Mouse (Mus musculus): Measurements from ENCODE around the gene Plxnc1. TPM values are rescaled to one million over a fixed set of nuclear protein-coding genes. Genes with fewer than 3 reads are reported as not detected.

Gene Plxnc1
- polyA plus RNA-seq, 1 experiment: 1.5 TPM

DNA sequence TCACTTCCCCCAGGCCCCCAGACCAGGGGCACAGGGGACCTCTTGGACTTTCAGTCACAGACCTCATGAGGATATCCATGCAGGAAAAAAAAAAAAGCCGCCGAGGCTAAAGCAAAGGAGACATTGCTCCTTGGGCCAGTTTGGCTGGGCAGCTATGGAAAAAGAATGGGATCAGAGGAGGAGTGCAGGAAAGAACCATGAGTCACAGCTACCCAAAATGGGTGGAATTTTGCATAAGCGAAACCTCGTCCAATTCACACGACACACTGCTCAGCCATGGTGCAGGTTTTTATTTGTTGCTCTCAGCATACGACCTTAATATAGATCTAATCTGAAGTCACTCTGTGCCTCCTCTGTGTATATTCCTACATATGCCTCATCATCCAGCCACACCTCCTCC is 28.9 kb downstream of the Plxnc1 start:
- Histone ChIP-seq H3K4me1 (ENCODE audit: control insufficient read depth, insufficient read depth, low read length) (no peaks in the 10 kb centered on the region), H3K4me3 (ENCODE audit: insufficient read depth, low read depth, low read length) (no peak overlapping the region), H3K27ac (ENCODE audit: insufficient read depth, low read depth, low read length) (no peak overlapping the region), H3K36me3 (ENCODE audit: control insufficient read depth, insufficient read depth, low read length) (no peaks in the 10 kb centered on the region), H3K27me3 (replicated peaks; ENCODE audit: control insufficient read depth, insufficient read depth, low read length) (no peaks in the 10 kb centered on the region)
- WGBS: 93% methylated on average over 6 of the region's 6 CpGs
- TF ChIP-seq POLR2A (IDR thresholded peaks at IDR 0.05; ENCODE audit: low read depth, low read length) (no peak), CTCF (conservative IDR thresholded peaks at IDR 0.05; ENCODE audit: insufficient read depth, insufficient read length, low read depth, low read length) (no peak)
- DNase-seq: no peak

DNA sequence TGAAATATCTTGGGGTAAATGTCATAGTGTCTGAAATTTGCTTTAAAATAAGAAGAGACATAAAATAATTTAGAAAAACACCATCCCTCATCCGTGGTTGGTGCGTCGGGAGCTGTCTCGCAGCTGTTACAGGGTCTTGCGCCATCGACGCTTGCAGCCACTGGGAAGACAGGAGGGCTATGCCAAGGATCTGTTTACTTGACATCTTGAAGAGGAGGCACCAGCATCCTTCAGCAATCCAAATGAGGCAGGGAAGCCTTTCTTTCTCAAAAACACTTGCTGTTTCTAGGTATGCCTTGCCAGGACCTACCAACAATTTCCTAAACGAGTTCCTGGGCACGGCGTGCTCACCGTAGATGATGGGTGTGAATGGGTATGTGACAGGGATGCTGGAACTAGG is 30.6 kb downstream of the Plxnc1 start:
- TF ChIP-seq CTCF (conservative IDR thresholded peaks at IDR 0.05; ENCODE audit: insufficient read depth, insufficient read length, low read depth, low read length): no peak
- no peak for TF ChIP-seq POLR2A (IDR thresholded peaks at IDR 0.05; ENCODE audit: low read depth, low read length)
- Histone ChIP-seq H3K36me3 (ENCODE audit: control insufficient read depth, insufficient read depth, low read length) (no peaks in the 10 kb centered on the region), H3K4me1 (ENCODE audit: control insufficient read depth, insufficient read depth, low read length) (no peaks in the 10 kb centered on the region), H3K27ac (ENCODE audit: insufficient read depth, low read depth, low read length) (no peak overlapping the region), H3K4me3 (ENCODE audit: insufficient read depth, low read depth, low read length) (no peak overlapping the region), H3K27me3 (replicated peaks; ENCODE audit: control insufficient read depth, insufficient read depth, low read length) (no peaks in the 10 kb centered on the region)
- DNase-seq: no peak
- 94% methylated on average over 11 of the region's 11 CpGs for WGBS

- no peaks in the 10 kb centered on the region for H3K4me1 ChIP-seq (ENCODE audit: control insufficient read depth, insufficient read depth, low read length)
- TF ChIP-seq POLR2A (IDR thresholded peaks at IDR 0.05; ENCODE audit: low read depth, low read length) (no peak), CTCF (conservative IDR thresholded peaks at IDR 0.05; ENCODE audit: insufficient read depth, insufficient read length, low read depth, low read length) (no peak)
- H3K4me3 ChIP-seq (ENCODE audit: insufficient read depth, low read depth, low read length): no peak overlapping the region
- H3K36me3 ChIP-seq (ENCODE audit: control insufficient read depth, insufficient read depth, low read length): no peaks in the 10 kb centered on the region
- DNase-seq: no peak
- 39% methylated on average over 5 of the region's 5 CpGs for WGBS
- H3K27ac ChIP-seq (ENCODE audit: insufficient read depth, low read depth, low read length): no peak overlapping the region
- no peaks in the 10 kb centered on the region for H3K27me3 ChIP-seq (replicated peaks; ENCODE audit: control insufficient read depth, insufficient read depth, low read length)
Measured at GRCm38 (mm10) chr10:94913336-94913739, 31.3 kb downstream of the Plxnc1 start.

- no peak for TF ChIP-seq CTCF (conservative IDR thresholded peaks at IDR 0.05; ENCODE audit: insufficient read depth, insufficient read length, low read depth, low read length)
- no peak for TF ChIP-seq POLR2A (IDR thresholded peaks at IDR 0.05; ENCODE audit: low read depth, low read length)
- H3K4me1 ChIP-seq (ENCODE audit: control insufficient read depth, insufficient read depth, low read length): no peaks in the 10 kb centered on the region
- no peaks in the 10 kb centered on the region for H3K27me3 ChIP-seq (replicated peaks; ENCODE audit: control insufficient read depth, insufficient read depth, low read length)
- no peak overlapping the region for H3K27ac ChIP-seq (ENCODE audit: insufficient read depth, low read depth, low read length)
- no peak overlapping the region for H3K4me3 ChIP-seq (ENCODE audit: insufficient read depth, low read depth, low read length)
- WGBS: 92% methylated on average over 1 of the region's 1 CpGs
- H3K36me3 ChIP-seq (ENCODE audit: control insufficient read depth, insufficient read depth, low read length): no peaks in the 10 kb centered on the region
- DNase-seq: no peak
Measured at GRCm38 (mm10) chr10:94912551-94912950, 32.1 kb downstream of the Plxnc1 start.

DNA sequence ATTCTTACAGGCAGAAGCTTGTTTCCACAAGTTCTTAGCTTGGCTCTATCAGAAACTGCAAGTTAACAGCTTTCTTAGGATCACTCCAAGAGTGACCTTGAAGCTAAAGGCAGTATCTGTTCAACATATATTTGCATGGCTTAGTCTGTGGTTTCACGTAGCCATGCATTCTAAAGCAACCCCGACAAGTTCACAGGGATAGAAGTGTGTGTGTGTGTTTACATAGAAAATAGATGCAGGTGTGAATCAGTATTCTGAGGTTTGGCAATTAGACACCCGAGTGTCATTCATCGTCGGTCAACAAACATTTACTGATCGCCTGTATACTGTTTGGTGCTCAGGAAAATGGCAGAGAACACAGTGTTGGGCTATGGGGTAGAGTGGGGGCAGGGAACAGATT is 33.5 kb downstream of the Plxnc1 start:
- H3K36me3 ChIP-seq (ENCODE audit: control insufficient read depth, insufficient read depth, low read length): no peaks in the 10 kb centered on the region
- no peak for DNase-seq
- H3K27ac ChIP-seq (ENCODE audit: insufficient read depth, low read depth, low read length): no peak overlapping the region
- TF ChIP-seq POLR2A (IDR thresholded peaks at IDR 0.05; ENCODE audit: low read depth, low read length) (no peak), CTCF (conservative IDR thresholded peaks at IDR 0.05; ENCODE audit: insufficient read depth, insufficient read length, low read depth, low read length) (no peak)
- H3K4me1 ChIP-seq (ENCODE audit: control insufficient read depth, insufficient read depth, low read length): no peaks in the 10 kb centered on the region
- no peak overlapping the region for H3K4me3 ChIP-seq (ENCODE audit: insufficient read depth, low read depth, low read length)
- H3K27me3 ChIP-seq (replicated peaks; ENCODE audit: control insufficient read depth, insufficient read depth, low read length): no peaks in the 10 kb centered on the region
- 88% methylated on average over 6 of the region's 6 CpGs for WGBS

DNA sequence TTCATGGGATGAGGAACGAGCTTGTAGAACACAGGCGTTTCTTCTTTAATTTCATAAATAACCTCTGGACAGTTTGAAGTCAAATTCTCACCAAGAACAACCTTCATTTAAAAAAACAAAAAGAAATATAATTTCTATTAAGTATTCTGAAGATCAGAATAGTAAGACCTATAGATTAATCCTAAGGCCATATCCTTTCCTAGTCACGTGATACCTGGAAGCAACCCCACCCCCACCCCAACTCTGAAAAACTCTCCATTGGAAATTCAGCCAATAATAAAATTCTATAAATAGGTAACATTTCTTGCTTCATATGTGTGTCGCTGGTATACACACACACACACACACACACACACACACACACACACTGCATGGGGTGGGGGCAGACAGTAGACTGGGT is 34.1 kb downstream of the Plxnc1 start:
- DNase-seq: no peak
- no peak for TF ChIP-seq POLR2A (IDR thresholded peaks at IDR 0.05; ENCODE audit: low read depth, low read length)
- no peak for TF ChIP-seq CTCF (conservative IDR thresholded peaks at IDR 0.05; ENCODE audit: insufficient read depth, insufficient read length, low read depth, low read length)
- Histone ChIP-seq H3K27ac (ENCODE audit: insufficient read depth, low read depth, low read length) (no peak overlapping the region), H3K4me3 (ENCODE audit: insufficient read depth, low read depth, low read length) (no peak overlapping the region), H3K4me1 (ENCODE audit: control insufficient read depth, insufficient read depth, low read length) (no peaks in the 10 kb centered on the region), H3K27me3 (replicated peaks; ENCODE audit: control insufficient read depth, insufficient read depth, low read length) (no peaks in the 10 kb centered on the region), H3K36me3 (ENCODE audit: control insufficient read depth, insufficient read depth, low read length) (no peaks in the 10 kb centered on the region)
- WGBS: 95% methylated on average over 4 of the region's 4 CpGs

DNA sequence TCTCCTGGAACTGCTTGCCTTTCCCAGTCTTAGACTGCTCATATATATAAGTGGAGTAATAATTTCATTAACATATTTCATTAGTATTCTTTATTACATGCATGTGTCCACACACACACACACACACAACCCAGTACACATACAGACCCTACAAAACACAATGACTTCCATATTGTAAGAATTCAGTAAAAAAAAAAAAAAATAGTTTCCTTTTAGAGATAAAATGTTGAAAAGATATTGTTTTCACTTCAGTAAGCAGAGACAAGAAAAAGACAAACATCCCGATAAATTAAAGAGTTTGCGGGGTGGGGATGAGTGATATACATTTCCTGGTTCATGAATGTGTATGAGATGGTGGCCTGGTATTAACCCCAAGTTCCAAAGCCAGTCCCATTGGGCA is 34.8 kb downstream of the Plxnc1 start:
- H3K27me3 ChIP-seq (replicated peaks; ENCODE audit: control insufficient read depth, insufficient read depth, low read length): no peaks in the 10 kb centered on the region
- no peak overlapping the region for H3K27ac ChIP-seq (ENCODE audit: insufficient read depth, low read depth, low read length)
- WGBS: 93% methylated on average over 2 of the region's 2 CpGs
- TF ChIP-seq CTCF (conservative IDR thresholded peaks at IDR 0.05; ENCODE audit: insufficient read depth, insufficient read length, low read depth, low read length) (no peak), POLR2A (IDR thresholded peaks at IDR 0.05; ENCODE audit: low read depth, low read length) (no peak)
- no peaks in the 10 kb centered on the region for H3K4me1 ChIP-seq (ENCODE audit: control insufficient read depth, insufficient read depth, low read length)
- no peak for DNase-seq
- H3K36me3 ChIP-seq (ENCODE audit: control insufficient read depth, insufficient read depth, low read length): no peaks in the 10 kb centered on the region
- H3K4me3 ChIP-seq (ENCODE audit: insufficient read depth, low read depth, low read length): no peak overlapping the region

Measured in kidney, adult 2 months (tissue).